Mouse (Mus musculus) stomach, postnatal 0 days (tissue): ENCODE results near the gene Ndufv3.

Experiments used
- CTCF ChIP-seq: IDR thresholded peaks from 2 replicates; pipeline ENCODE4 v1.5.1; 2016; ENCODE audit warnings: antibody characterized with exemption, low read depth, mild to moderate bottlenecking, moderate library complexity
- EP300 ChIP-seq: optimal IDR thresholded peaks from 2 replicates; pipeline ENCODE3; 2016; ENCODE audit warnings: antibody characterized with exemption

DNA sequence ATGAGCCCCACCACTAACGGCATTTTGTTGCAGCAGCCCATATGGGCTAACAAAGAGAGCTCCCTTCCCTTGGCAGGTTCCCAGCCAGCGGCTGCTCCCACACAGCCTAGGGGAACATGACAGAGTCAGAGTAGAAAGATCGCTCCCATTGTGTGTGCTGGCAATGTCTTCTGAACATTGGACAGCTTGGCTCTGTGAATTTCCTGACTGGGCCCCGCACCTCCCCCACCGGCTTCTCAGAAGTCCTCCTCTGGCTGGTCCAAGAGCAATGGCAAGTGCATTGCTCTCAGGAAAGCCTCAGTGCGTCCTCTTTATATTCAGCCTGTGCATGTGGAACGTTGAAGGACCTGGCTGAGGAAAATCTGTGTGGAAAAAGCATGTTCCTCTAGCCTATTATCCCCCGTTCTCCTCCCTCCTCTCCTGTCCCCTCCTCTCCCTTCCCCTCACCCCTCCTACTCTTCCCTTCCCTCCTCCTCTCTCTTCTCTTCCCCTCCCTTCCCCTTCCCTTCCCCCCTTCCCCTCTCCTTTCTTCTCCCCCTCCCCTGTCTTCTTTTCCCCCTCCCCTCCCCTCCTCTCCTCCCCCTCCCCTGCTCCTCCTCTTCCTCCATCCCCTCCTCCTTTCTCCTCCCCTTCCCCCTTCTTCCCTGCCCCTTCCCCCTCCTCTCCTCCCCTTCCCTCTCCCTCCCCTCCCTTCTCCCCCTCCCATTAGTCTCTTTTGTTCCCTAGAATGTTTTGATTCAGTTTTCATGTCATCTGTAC lies 16.1 kb downstream of the Ndufv3 start:
- TF ChIP-seq CTCF (no peak), EP300 (no peak)
